Mouse (Mus musculus) left cerebral cortex, adult 18-20 months (tissue): ENCODE measurements at regions not wholly inside any gene's neighbourhood (a gene's known extent, or its start where the extent isn't known, plus 50 kb on each side); places are given as distances from the start of the nearest gene placed in this dataset.
"Not testable (repeated sequence)": the region's sequence is repeated elsewhere in the genome, so short reads cannot be mapped to it uniquely, and the experiment has no call there.

Source experiments
- DNase-seq, 2 experiments: peaks; one replicate each; pipeline ENCODE4 v3.0.0; 2021 to 2022; ENCODE audit warnings: low spot score in 2 of 2, mixed read lengths in 1 of 2

GRCm38 (mm10) chr14:36155757-36156156 is 61.0 kb downstream of the 4930474N05Rik start:
- no peak for DNase-seq

GRCm38 (mm10) chr14:36156175-36156574 is 61.5 kb downstream of the 4930474N05Rik start:
- DNase-seq = no peak

GRCm38 (mm10) chr14:36183701-36184100 is 89.0 kb downstream of the 4930474N05Rik start:
- no peak for DNase-seq

- no peak for DNase-seq
Observed at GRCm38 (mm10) chr14:36196517-36196916, 101.8 kb downstream of the 4930474N05Rik start.

GRCm38 (mm10) chr14:36198396-36198795 is 103.7 kb downstream of the 4930474N05Rik start:
- no peak for DNase-seq

GRCm38 (mm10) chr14:36203855-36204254 is 109.1 kb downstream of the 4930474N05Rik start:
- no peak for DNase-seq

GRCm38 (mm10) chr14:36212830-36213229 is 118.1 kb downstream of the 4930474N05Rik start:
- DNase-seq = peak; percentile 76 to 80

- DNase-seq = no peak
Observed at GRCm38 (mm10) chr14:36245849-36246248, 151.1 kb downstream of the 4930474N05Rik start.

- peak; percentile 2 to 3 for DNase-seq
Observed at GRCm38 (mm10) chr14:36262126-36262525, 167.4 kb downstream of the 4930474N05Rik start.

- DNase-seq = no peak
Observed at GRCm38 (mm10) chr14:36283825-36284414, 189.2 kb downstream of the 4930474N05Rik start.

GRCm38 (mm10) chr14:36288697-36289286 is 194.1 kb downstream of the 4930474N05Rik start:
- DNase-seq = no peak

- DNase-seq = no peak
Observed at GRCm38 (mm10) chr14:36310324-36310723, 215.6 kb downstream of the 4930474N05Rik start.

GRCm38 (mm10) chr14:36314673-36315072 is 220.0 kb downstream of the 4930474N05Rik start:
- not testable (repeated sequence) for DNase-seq

- DNase-seq = no peak
Observed at GRCm38 (mm10) chr14:36316418-36317111, 221.8 kb downstream of the 4930474N05Rik start.

- peak in 1 of 2 experiments; percentile 15 for DNase-seq
Observed at GRCm38 (mm10) chr14:36328258-36328891, 233.7 kb downstream of the 4930474N05Rik start.

GRCm38 (mm10) chr14:36340832-36341231 is 246.1 kb downstream of the 4930474N05Rik start:
- no peak for DNase-seq
